Mouse (Mus musculus) liver, adult 2 months (tissue): ENCODE measurements around the gene Cdk14.

Source experiments
- CTCF ChIP-seq: fragments of 200-500 bp; IDR thresholded peaks from 2 replicates; pipeline ENCODE4 v1.5.1; 2011; ENCODE audit warnings: low read depth, low read length, control low read depth
- POLR2A ChIP-seq: fragments of 200-500 bp; IDR thresholded peaks from 2 replicates; pipeline ENCODE4 v1.6.1; 2011; ENCODE audit warnings: low read length, control low read depth; ENCODE audit not compliant: insufficient read depth; ENCODE audit errors: extremely low read depth

GRCm38 (mm10) chr5:5071526-5071925 is 348.6 kb downstream of the Cdk14 start:
- no peak for TF ChIP-seq POLR2A
- no peak for TF ChIP-seq CTCF
